10 mouse cellular contexts compared by ENCODE assay signal in the genomic region with DNA sequence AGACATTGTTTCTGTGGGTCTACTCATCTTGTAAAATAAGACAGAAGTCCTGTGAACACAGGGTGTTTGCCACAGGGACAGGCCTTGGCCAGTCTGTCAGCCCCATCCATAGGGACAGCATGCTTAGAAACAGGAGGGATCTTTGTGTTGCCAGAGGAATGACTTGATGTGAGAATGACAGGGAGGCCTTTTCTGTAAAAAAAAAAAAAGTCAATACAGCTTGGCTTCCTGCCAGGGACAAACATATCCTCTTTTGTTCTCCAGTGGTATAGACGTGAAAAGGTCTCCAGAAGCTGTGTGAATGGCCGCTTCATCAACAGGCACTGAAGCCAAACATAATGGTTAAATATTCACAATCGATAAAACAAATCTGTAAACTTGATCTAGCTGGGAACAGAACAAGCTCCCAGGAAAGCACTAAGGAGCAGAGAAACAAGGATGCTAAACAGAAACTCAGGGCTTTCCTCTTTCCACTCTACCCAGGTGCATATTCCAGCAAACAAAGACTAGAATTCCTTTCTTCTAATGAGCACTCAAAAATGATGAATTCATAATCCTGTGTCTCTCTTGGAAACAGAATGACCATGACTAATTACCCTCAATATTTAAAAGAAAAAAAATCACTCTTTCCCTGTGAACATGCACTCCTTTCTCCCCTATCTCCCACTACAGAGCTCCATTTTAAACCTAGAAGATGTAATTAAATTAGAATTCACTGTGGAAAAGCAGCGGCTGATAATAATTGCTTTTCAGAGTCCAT.
DNase-seq lines count a peak whose midpoint lies in the region; ATAC-seq and TF ChIP-seq lines count a peak whose summit lies in the region.
"Had no signal": no experiment of that assay in that cellular context is flagged by ENCODE, and none has a peak within 500 bp of the region (broad histone marks: within the 10 kb centered on the region; RNA-seq: fewer than 3 reads in every experiment).

No protein-coding gene starts in this region.

- no peak for DNase-seq in embryonic facial prominence, embryonic 11.5 days (ENCODE audit: low spot score)
- DNase-seq in embryonic facial prominence, embryonic 10.5 days (ENCODE audit: low spot score) = no peak
- DNase-seq in brain, embryonic 14.5 days (ENCODE audit: low read depth) = peak; percentile 74
- peak; percentile 24 for DNase-seq in midbrain, postnatal 0 days (ENCODE audit: low spot score)
- DNase-seq in urinary bladder, postnatal 14 days (ENCODE audit: low spot score) = no peak
- DNase-seq in layer of hippocampus, adult 18-20 months (ENCODE audit: low spot score in 2 of 2) = no peak
- DNase-seq in adrenal gland, postnatal 10 days = no peak

- WGBS in embryonic facial prominence, embryonic 11.5 days = 47% methylated on average over 4 of the region's 4 CpGs
- WGBS in embryonic facial prominence, embryonic 10.5 days = 52% methylated on average over 4 of the region's 4 CpGs
- WGBS in hindbrain, embryonic 13.5 days = 16% methylated on average over 4 of the region's 4 CpGs
- WGBS in midbrain, postnatal 0 days = 21% methylated on average over 4 of the region's 4 CpGs

- H3K4me2 ChIP-seq in embryonic facial prominence, embryonic 11.5 days (ENCODE audit: low read depth, low read length) = no peak overlapping the region
- no peak overlapping the region for H3K4me2 ChIP-seq in hindbrain, embryonic 13.5 days
- no peak overlapping the region for H3K4me2 ChIP-seq in midbrain, postnatal 0 days (ENCODE audit: low read depth, low read length, poor library complexity, severe bottlenecking)

- no peaks in the 10 kb centered on the region for H3K36me3 ChIP-seq in embryonic facial prominence, embryonic 11.5 days (replicated peaks; ENCODE audit: control insufficient read depth, insufficient read depth, low read depth, low read length)
- no peaks in the 10 kb centered on the region for H3K36me3 ChIP-seq in embryonic facial prominence, embryonic 10.5 days (replicated peaks)
- H3K36me3 ChIP-seq in hindbrain, embryonic 13.5 days = no peaks in the 10 kb centered on the region
- H3K36me3 ChIP-seq in midbrain, postnatal 0 days (ENCODE audit: insufficient read depth, low read length) = no peaks in the 10 kb centered on the region
- H3K36me3 ChIP-seq: limb, embryonic 10.5 days had no signal

- no peaks in the 10 kb centered on the region for H3K27me3 ChIP-seq in embryonic facial prominence, embryonic 11.5 days (ENCODE audit: control insufficient read depth, insufficient read depth, low read length)
- H3K27me3 ChIP-seq in embryonic facial prominence, embryonic 10.5 days (replicated peaks; ENCODE audit: low read depth, poor library complexity, severe bottlenecking) = no peaks in the 10 kb centered on the region
- no peaks in the 10 kb centered on the region for H3K27me3 ChIP-seq in hindbrain, embryonic 13.5 days
- no peaks in the 10 kb centered on the region for H3K27me3 ChIP-seq in midbrain, postnatal 0 days (ENCODE audit: insufficient read depth, low read length)

- no peak for TF ChIP-seq POLR2A in brain, embryonic 14.5 days (IDR thresholded peaks at IDR 0.05; ENCODE audit: borderline replicate concordance, extremely low read depth, insufficient read depth, insufficient read length, poor library complexity, severe bottlenecking)

- H3K4me3 ChIP-seq in embryonic facial prominence, embryonic 11.5 days (ENCODE audit: low read depth, low read length) = no peak overlapping the region
- no peak overlapping the region for H3K4me3 ChIP-seq in embryonic facial prominence, embryonic 10.5 days
- H3K4me3 ChIP-seq in hindbrain, embryonic 13.5 days = no peak overlapping the region
- H3K4me3 ChIP-seq in midbrain, postnatal 0 days (ENCODE audit: low read depth, low read length) = no peak overlapping the region
- H3K4me3 ChIP-seq: limb, embryonic 10.5 days had no signal

- no peak overlapping the region for H3K27ac ChIP-seq in embryonic facial prominence, embryonic 11.5 days (replicated peaks; ENCODE audit: low read depth, low read length)
- no peak overlapping the region for H3K27ac ChIP-seq in embryonic facial prominence, embryonic 10.5 days (replicated peaks)
- peak overlapping the region; percentile 80 for H3K27ac ChIP-seq in hindbrain, embryonic 13.5 days
- 0 out of 2 replicates have a peak overlapping the region, but pooled peaks have one; percentile 8 for H3K27ac ChIP-seq in midbrain, postnatal 0 days (ENCODE audit: low read depth, low read length)
- H3K27ac ChIP-seq: limb, embryonic 10.5 days had no signal

- ATAC-seq in embryonic facial prominence, embryonic 11.5 days (replicated peaks; ENCODE audit: insufficient number of reproducible peaks, low FRiP score, low TSS enrichment, low read depth) = peak; percentile 74; the same call in 1 of the 2 replicates
- peak; percentile 79 for ATAC-seq in hindbrain, embryonic 13.5 days (ENCODE audit: low FRiP score)
- ATAC-seq in midbrain, postnatal 0 days (ENCODE audit: low FRiP score) = no peak
- ATAC-seq: activated CD4-positive, CD25-positive, alpha-beta regulatory T cell, adult 4 months had no signal

- no peaks in the 10 kb centered on the region for H3K9me3 ChIP-seq in embryonic facial prominence, embryonic 11.5 days (replicated peaks; ENCODE audit: control insufficient read depth, low read length)
- H3K9me3 ChIP-seq in embryonic facial prominence, embryonic 10.5 days = no peaks in the 10 kb centered on the region
- H3K9me3 ChIP-seq in hindbrain, embryonic 13.5 days = no peaks in the 10 kb centered on the region
- no peaks in the 10 kb centered on the region for H3K9me3 ChIP-seq in midbrain, postnatal 0 days (ENCODE audit: low read length)
- H3K9me3 ChIP-seq: limb, embryonic 10.5 days had no signal

- no peaks in the 10 kb centered on the region for H3K4me1 ChIP-seq in embryonic facial prominence, embryonic 11.5 days (ENCODE audit: control insufficient read depth, insufficient read depth, low read length)
- no peaks in the 10 kb centered on the region for H3K4me1 ChIP-seq in embryonic facial prominence, embryonic 10.5 days
- peaks cover 11% of the 10 kb centered on the region for H3K4me1 ChIP-seq in hindbrain, embryonic 13.5 days (replicated peaks)
- H3K4me1 ChIP-seq in midbrain, postnatal 0 days (ENCODE audit: insufficient read depth, low read length) = 0 out of 2 replicates have a peak, but pooled peaks cover 5% of the 10 kb centered on the region
- H3K4me1 ChIP-seq: limb, embryonic 10.5 days had no signal

- no peak for TF ChIP-seq CTCF in brain, embryonic 14.5 days (IDR thresholded peaks at IDR 0.05; ENCODE audit: borderline replicate concordance, extremely low read depth, insufficient read depth, insufficient read length)
- no peak for TF ChIP-seq CTCF in midbrain, postnatal 0 days (IDR thresholded peaks at IDR 0.05)

- H3K9ac ChIP-seq in embryonic facial prominence, embryonic 11.5 days (replicated peaks; ENCODE audit: low read length) = no peak overlapping the region
- no peak overlapping the region for H3K9ac ChIP-seq in hindbrain, embryonic 13.5 days
- no peak overlapping the region for H3K9ac ChIP-seq in midbrain, postnatal 0 days (replicated peaks; ENCODE audit: low read length, poor library complexity, severe bottlenecking)

Comparison
In these comparisons a context has a peak if more than half of its experiments do, and no peak if none do; other contexts are left out.
1. DNase-seq: peak in brain, embryonic 14.5 days (single experiment) and midbrain, postnatal 0 days (single experiment); none in embryonic facial prominence, embryonic 11.5 days (single experiment), embryonic facial prominence, embryonic 10.5 days (single experiment), urinary bladder, postnatal 14 days (single experiment), layer of hippocampus, adult 18-20 months (0 of 2) and adrenal gland, postnatal 10 days (single experiment).
2. H3K27ac ChIP-seq: peak in hindbrain, embryonic 13.5 days (single experiment) and midbrain, postnatal 0 days (single experiment); none in embryonic facial prominence, embryonic 11.5 days (single experiment) and embryonic facial prominence, embryonic 10.5 days (single experiment).